Mouse (Mus musculus): Measurements from ENCODE around the gene 4930503B20Rik. TPM values are rescaled to one million over a fixed set of nuclear protein-coding genes. Genes with fewer than 3 reads are reported as not detected.

4930503B20Rik gene
- polyA plus RNA-seq, 1 experiment: not detected

- TF ChIP-seq POLR2A (IDR thresholded peaks at IDR 0.05; ENCODE audit: low read depth, low read length): no peak
- no peak for TF ChIP-seq CTCF (IDR thresholded peaks at IDR 0.05; ENCODE audit: extremely low read depth, insufficient read depth, insufficient read length, insufficient replicate concordance)
- Histone ChIP-seq H3K27me3 (ENCODE audit: control insufficient read depth, insufficient read depth, low read length) (no peaks in the 10 kb centered on the region), H3K27ac (ENCODE audit: insufficient read depth, low read length) (no peak overlapping the region), H3K4me1 (ENCODE audit: control insufficient read depth, insufficient read depth, insufficient read length) (no peaks in the 10 kb centered on the region), H3K36me3 (ENCODE audit: control insufficient read depth, insufficient read depth, low read length) (no peaks in the 10 kb centered on the region), H3K4me3 (ENCODE audit: extremely low read depth, insufficient read depth, insufficient read length) (no peak overlapping the region)
- 92% methylated on average over 8 of the region's 8 CpGs for WGBS
- DNase-seq (ENCODE audit: low read depth in 1 of 2, low spot score in 2 of 2): no peak
Measured at GRCm38 (mm10) chr3:146596387-146596786, 54.7 kb downstream of the 4930503B20Rik start.

GRCm38 (mm10) chr3:146595440-146595839 is 55.7 kb downstream of the 4930503B20Rik start:
- no peak for TF ChIP-seq POLR2A (IDR thresholded peaks at IDR 0.05; ENCODE audit: low read depth, low read length)
- TF ChIP-seq CTCF (IDR thresholded peaks at IDR 0.05; ENCODE audit: extremely low read depth, insufficient read depth, insufficient read length, insufficient replicate concordance): no peak
- H3K4me1 ChIP-seq (ENCODE audit: control insufficient read depth, insufficient read depth, insufficient read length): no peaks in the 10 kb centered on the region
- H3K27me3 ChIP-seq (ENCODE audit: control insufficient read depth, insufficient read depth, low read length): no peaks in the 10 kb centered on the region
- H3K27ac ChIP-seq (ENCODE audit: insufficient read depth, low read length): no peak overlapping the region
- WGBS: 91% methylated on average over 6 of the region's 6 CpGs
- no peak overlapping the region for H3K4me3 ChIP-seq (ENCODE audit: extremely low read depth, insufficient read depth, insufficient read length)
- H3K36me3 ChIP-seq (ENCODE audit: control insufficient read depth, insufficient read depth, low read length): no peaks in the 10 kb centered on the region
- no peak for DNase-seq (ENCODE audit: low read depth in 1 of 2, low spot score in 2 of 2)

Other genes with a start within 250 kb of the 4930503B20Rik start
- 1.6 and 2.1 TPM in 2 replicates for gene Ssx2ip, start 246.7 kb downstream of the 4930503B20Rik start, polyA plus RNA-seq (2012; rRNA removed)
- 2.1 TPM in 2 replicates for gene Ctbs, start 201.5 kb downstream of the 4930503B20Rik start, polyA plus RNA-seq (2012; rRNA removed)
- gene Spata1, start 151.6 kb downstream of the 4930503B20Rik start, polyA plus RNA-seq (2012; rRNA removed): 0.45 and 0.78 TPM in 2 replicates
- gene Gng5, start 151.5 kb downstream of the 4930503B20Rik start, polyA plus RNA-seq (2012; rRNA removed): 178 and 234 TPM in 2 replicates
- 6.7 TPM in 2 replicates for gene Rpf1, start 129.9 kb downstream of the 4930503B20Rik start, polyA plus RNA-seq (2012; rRNA removed)
- not detected in 2 replicates for gene Uox, start 80.9 kb downstream of the 4930503B20Rik start, polyA plus RNA-seq (2012; rRNA removed)
- gene Dnase2b, start 35.7 kb downstream of the 4930503B20Rik start, polyA plus RNA-seq (2012; rRNA removed): not detected in 2 replicates
- gene Samd13, start 34.3 kb upstream of the 4930503B20Rik start, polyA plus RNA-seq (2012; rRNA removed): 0.05 TPM in 1 of 2 replicates, not detected in the other
- gene Prkacb, start 161.7 kb upstream of the 4930503B20Rik start, polyA plus RNA-seq (2012; rRNA removed): 21.8 and 24.3 TPM in 2 replicates
- gene Ttll7, start 201.1 kb upstream of the 4930503B20Rik start, polyA plus RNA-seq (2012; rRNA removed): 0.37 and 0.38 TPM in 2 replicates

All from spleen, adult 2 months (tissue).